Mouse (Mus musculus) thymus, postnatal 10 days (tissue): Measurements from ENCODE around the gene Grk3.

ENCODE experiments used
- DNase-seq, 2 experiments: peaks; one replicate each; pipeline ENCODE4 v3.0.0; 2021; ENCODE audit warnings: low spot score in 2 of 2

Grk3 gene

GRCm38 (mm10) chr5:113015236-113016061 lies at the start of gene Grk3:
Gene Grk3 (minus strand): TSS chr5:113015791.
- peak in 1 of 2 experiments; percentile 39 for DNase-seq

GRCm38 (mm10) chr5:113054308-113054707 lies 38.7 kb upstream of the Grk3 start:
- peak; percentile 49 to 76 for DNase-seq

- DNase-seq = no peak
Measured at GRCm38 (mm10) chr5:113050581-113051185, 35.1 kb upstream of the Grk3 start.

- no peak for DNase-seq
Measured at GRCm38 (mm10) chr5:113049876-113050275, 34.3 kb upstream of the Grk3 start.

- no peak for DNase-seq
Measured at GRCm38 (mm10) chr5:113045511-113046273, 30.1 kb upstream of the Grk3 start.

- DNase-seq = no peak
Measured at GRCm38 (mm10) chr5:113043531-113043930, 27.9 kb upstream of the Grk3 start.

- DNase-seq = no peak
Measured at GRCm38 (mm10) chr5:113041567-113042071, 26.0 kb upstream of the Grk3 start.

- no peak for DNase-seq
Measured at GRCm38 (mm10) chr5:113040776-113041175, 25.2 kb upstream of the Grk3 start.

GRCm38 (mm10) chr5:113038601-113039000 lies 23.0 kb upstream of the Grk3 start:
- DNase-seq = no peak

- peak; percentile 18 to 29 for DNase-seq
Measured at GRCm38 (mm10) chr5:113035094-113036047, 19.8 kb upstream of the Grk3 start.

GRCm38 (mm10) chr5:113031201-113031754 lies 15.7 kb upstream of the Grk3 start:
- no peak for DNase-seq

GRCm38 (mm10) chr5:113030082-113030481 lies 14.5 kb upstream of the Grk3 start:
- no peak for DNase-seq

GRCm38 (mm10) chr5:113026706-113027105 lies 11.1 kb upstream of the Grk3 start:
- DNase-seq = peak; percentile 29 to 48

- DNase-seq = no peak
Measured at GRCm38 (mm10) chr5:113024154-113024764, 8.7 kb upstream of the Grk3 start.

GRCm38 (mm10) chr5:113018190-113018589 lies 2.6 kb upstream of the Grk3 start:
- no peak for DNase-seq

GRCm38 (mm10) chr5:113017004-113017403 lies 1.4 kb upstream of the Grk3 start:
- DNase-seq = no peak

GRCm38 (mm10) chr5:113014808-113015235 lies 769 bp downstream of the Grk3 start:
- no peak for DNase-seq

GRCm38 (mm10) chr5:113014111-113014807 lies 1.3 kb downstream of the Grk3 start:
- no peak for DNase-seq

GRCm38 (mm10) chr5:113011926-113012325 lies 3.7 kb downstream of the Grk3 start:
- no peak for DNase-seq
